Mouse (Mus musculus) myocyte (in vitro differentiated cells): Measurements from ENCODE around the gene Ube2e1. TPM values are rescaled to one million over a fixed set of nuclear protein-coding genes. Genes with fewer than 3 reads are reported as not detected.
"Not testable (repeated sequence)": the region's sequence is repeated elsewhere in the genome, so short reads cannot be mapped to it uniquely, and the experiment has no call there.

Experiments used
- H3K27me3 ChIP-seq: one replicate; pipeline ENCODE4 v1.6.1; 2011; ENCODE audit not compliant: control insufficient read depth, insufficient read depth, insufficient read length
- H3K36me3 ChIP-seq: one replicate; pipeline ENCODE4 v1.6.1; 2011; ENCODE audit not compliant: control insufficient read depth, insufficient read depth
- H3K4me2 ChIP-seq: one replicate; pipeline ENCODE4 v1.6.1; 2011; ENCODE audit warnings: low read depth, control low read depth
- H3K4me3 ChIP-seq: one replicate; pipeline ENCODE4 v1.5.1; 2011; ENCODE audit warnings: mild to moderate bottlenecking, control low read depth, moderate library complexity
- H3K79me2 ChIP-seq: one replicate; pipeline ENCODE4 v1.6.1; 2011; ENCODE audit not compliant: control insufficient read depth, insufficient read depth
- H3ac ChIP-seq: one replicate; pipeline ENCODE4 v1.6.1; 2011; ENCODE audit not compliant: control insufficient read depth, insufficient read length
- CEBPB ChIP-seq: IDR thresholded peaks from 2 replicates; pipeline ENCODE4 v1.6.1; 2011; ENCODE audit warnings: mild to moderate bottlenecking, moderate library complexity; ENCODE audit not compliant: poor library complexity, insufficient read depth, severe bottlenecking
- E2F4 ChIP-seq: IDR thresholded peaks from one replicate; pipeline ENCODE4 v1.6.1; 2011; ENCODE audit warnings: mild to moderate bottlenecking, control low read depth, moderate library complexity; ENCODE audit not compliant: insufficient read depth
- MAX ChIP-seq: IDR thresholded peaks from one replicate; pipeline ENCODE4 v1.6.1; 2011; ENCODE audit warnings: low read depth, mild to moderate bottlenecking, control low read depth
- MYOD1 ChIP-seq, 3 experiments: IDR thresholded peaks; one replicate each; pipeline ENCODE4 v1.6.1; 2011; ENCODE audit warnings: control low read depth in 2 of 3, low read depth in 2 of 3, mild to moderate bottlenecking in 2 of 3, moderate library complexity in 1 of 3; ENCODE audit not compliant: insufficient read length in 2 of 3, control insufficient read depth in 1 of 3
- MYOG ChIP-seq, 3 experiments: IDR thresholded peaks; one replicate each; pipeline ENCODE4 v1.6.1; 2011; ENCODE audit warnings: control low read depth in 2 of 3, low read depth in 2 of 3, mild to moderate bottlenecking in 2 of 3; ENCODE audit not compliant: insufficient read length in 2 of 3, control insufficient read depth in 1 of 3, insufficient read depth in 1 of 3
- POLR2A ChIP-seq: IDR thresholded peaks from one replicate; pipeline ENCODE4 v1.6.1; 2011; ENCODE audit warnings: low read depth, mild to moderate bottlenecking, control low read depth, moderate library complexity; ENCODE audit not compliant: insufficient read length
- POLR2AphosphoS2 ChIP-seq: IDR thresholded peaks from one replicate; pipeline ENCODE4 v1.6.1; 2011; ENCODE audit warnings: low read depth, control low read depth; ENCODE audit not compliant: insufficient read length
- REST ChIP-seq: IDR thresholded peaks from one replicate; pipeline ENCODE4 v1.6.1; 2011; ENCODE audit warnings: mild to moderate bottlenecking, control low read depth, moderate library complexity; ENCODE audit not compliant: insufficient read depth, insufficient read length
- SRF ChIP-seq: IDR thresholded peaks from one replicate; pipeline ENCODE4 v1.6.1; 2011; ENCODE audit warnings: low read depth; ENCODE audit not compliant: control insufficient read depth, insufficient read length
- TCF12 ChIP-seq: IDR thresholded peaks from one replicate; pipeline ENCODE4 v1.6.1; 2011; ENCODE audit warnings: mild to moderate bottlenecking, control low read depth; ENCODE audit not compliant: poor library complexity, insufficient read depth, severe bottlenecking
- TCF3 ChIP-seq: IDR thresholded peaks from one replicate; pipeline ENCODE4 v1.6.1; 2011; ENCODE audit warnings: low read depth, control low read depth; ENCODE audit not compliant: insufficient read length
- USF1 ChIP-seq: IDR thresholded peaks from one replicate; pipeline ENCODE4 v1.6.1; 2011; ENCODE audit warnings: low read depth, mild to moderate bottlenecking, control low read depth, moderate library complexity
- polyA plus RNA-seq: library from polyadenylated mRNA; unstranded; fragments of >200 nt; fragmentation: generic; extraction: Trizol; gene quantifications from one replicate; pipeline ENCODE4 v1.2.1, GENCODE M21; 2012; ENCODE audit warnings: missing spikeins

Gene Ube2e1
- polyA plus RNA-seq, 1 experiment: 34.4 TPM

GRCm38 (mm10) chr14:18280375-18280774 lies 51.3 kb downstream of the Ube2e1 start:
- H3K79me2 ChIP-seq: no peaks in the 10 kb centered on the region
- peaks cover 26% of the 10 kb centered on the region for H3K36me3 ChIP-seq
- no peak overlapping the region for H3ac ChIP-seq
- no peak overlapping the region for H3K4me2 ChIP-seq
- no peaks in the 10 kb centered on the region for H3K27me3 ChIP-seq
- H3K4me3 ChIP-seq: no peak overlapping the region
- no peak for TF ChIP-seq SRF
- no peak for TF ChIP-seq REST
- TF ChIP-seq E2F4: no peak
- no peak for TF ChIP-seq MAX
- no peak for TF ChIP-seq MYOD1 (IDR thresholded peaks at IDR 0.05; ENCODE audit: control insufficient read depth in 1 of 3, insufficient read length in 2 of 3, low read depth in 2 of 3)
- TF ChIP-seq POLR2AphosphoS2: no peak
- no peak for TF ChIP-seq POLR2A
- no peak for TF ChIP-seq TCF3
- TF ChIP-seq TCF12: no peak
- no peak for TF ChIP-seq CEBPB
- TF ChIP-seq USF1: no peak
- no peak for TF ChIP-seq MYOG (IDR thresholded peaks at IDR 0.05; ENCODE audit: control insufficient read depth in 1 of 3, insufficient read depth in 1 of 3, insufficient read length in 2 of 3, low read depth in 2 of 3)

GRCm38 (mm10) chr14:18274526-18274925 lies 57.1 kb downstream of the Ube2e1 start:
- Histone ChIP-seq H3K4me3 (no peak overlapping the region), H3K27me3 (no peaks in the 10 kb centered on the region), H3K79me2 (peaks cover 14% of the 10 kb centered on the region), H3ac (no peak overlapping the region), H3K4me2 (no peak overlapping the region), H3K36me3 (peaks cover 21% of the 10 kb centered on the region)
- no peak for TF ChIP-seq REST
- TF ChIP-seq TCF3: no peak
- TF ChIP-seq SRF: no peak
- no peak for TF ChIP-seq MYOG (IDR thresholded peaks at IDR 0.05; ENCODE audit: control insufficient read depth in 1 of 3, insufficient read depth in 1 of 3, insufficient read length in 2 of 3, low read depth in 2 of 3)
- TF ChIP-seq USF1: no peak
- no peak for TF ChIP-seq MAX
- no peak for TF ChIP-seq POLR2AphosphoS2
- no peak for TF ChIP-seq E2F4

- Histone ChIP-seq H3K4me2 (peak overlapping the region; percentile 81), H3ac (peak overlapping the region; percentile 38), H3K79me2 (peaks cover 36% of the 10 kb centered on the region), H3K4me3 (peak overlapping the region; percentile 92), H3K36me3 (peaks cover 23% of the 10 kb centered on the region), H3K27me3 (no peaks in the 10 kb centered on the region)
- TF ChIP-seq MYOG (IDR thresholded peaks at IDR 0.05; ENCODE audit: control insufficient read depth in 1 of 3, insufficient read depth in 1 of 3, insufficient read length in 2 of 3, low read depth in 2 of 3): no peak
- TF ChIP-seq TCF12: no peak
- TF ChIP-seq E2F4: no peak
- TF ChIP-seq SRF: no peak
- TF ChIP-seq REST: no peak
- TF ChIP-seq POLR2AphosphoS2: no peak
- TF ChIP-seq CEBPB: no peak
- no peak for TF ChIP-seq MAX
- TF ChIP-seq MYOD1 (IDR thresholded peaks at IDR 0.05; ENCODE audit: control insufficient read depth in 1 of 3, insufficient read length in 2 of 3, low read depth in 2 of 3): no peak
- TF ChIP-seq POLR2A: no peak
- no peak for TF ChIP-seq USF1
- no peak for TF ChIP-seq TCF3
These were observed 60.0 kb downstream of the Ube2e1 start for GRCm38 (mm10) chr14:18271666-18272065.

- H3K27me3 ChIP-seq: no peaks in the 10 kb centered on the region
- peak within 1 kb of the TSS; percentile 38 for H3ac ChIP-seq
- TF ChIP-seq USF1 (no peak), E2F4 (no peak), REST (no peak), POLR2A (peak; percentile 88), TCF12 (no peak), TCF3 (no peak), SRF (peak; percentile 7), POLR2AphosphoS2 (peak; percentile 93), MYOG (IDR thresholded peaks at IDR 0.05; ENCODE audit: control insufficient read depth in 1 of 3, insufficient read depth in 1 of 3, insufficient read length in 2 of 3, low read depth in 2 of 3) (peak in 1 of 3 experiments; percentile 21), MAX (no peak), CEBPB (no peak), MYOD1 (IDR thresholded peaks at IDR 0.05; ENCODE audit: control insufficient read depth in 1 of 3, insufficient read length in 2 of 3, low read depth in 2 of 3) (no peak)
- H3K36me3 ChIP-seq: peaks cover 25% of the 10 kb centered on the region
- peaks cover 36% of the 10 kb centered on the region for H3K79me2 ChIP-seq
- peak within 1 kb of the TSS; percentile 92 for H3K4me3 ChIP-seq
- peak within 1 kb of the TSS; percentile 89 for H3K4me2 ChIP-seq
These were observed 60.9 kb downstream of the Ube2e1 start, which contains the start of the genes Nkiras1 and Rpl15 for GRCm38 (mm10) chr14:18270529-18271441. Nkiras1 (plus strand) TSS chr14:18271136. Rpl15 (minus strand) TSS chr14:18271391.

GRCm38 (mm10) chr14:18269947-18270528 lies 61.6 kb downstream of the Ube2e1 start:
- Histone ChIP-seq H3K36me3 (peaks cover 25% of the 10 kb centered on the region), H3K4me3 (peak overlapping the region; percentile 92), H3ac (peak overlapping the region; percentile 38), H3K4me2 (peak overlapping the region; percentile 89), H3K79me2 (peaks cover 36% of the 10 kb centered on the region)
- not testable (repeated sequence) for H3K27me3 ChIP-seq
